8 mouse cellular contexts compared by ENCODE assay signal in the genomic region with DNA sequence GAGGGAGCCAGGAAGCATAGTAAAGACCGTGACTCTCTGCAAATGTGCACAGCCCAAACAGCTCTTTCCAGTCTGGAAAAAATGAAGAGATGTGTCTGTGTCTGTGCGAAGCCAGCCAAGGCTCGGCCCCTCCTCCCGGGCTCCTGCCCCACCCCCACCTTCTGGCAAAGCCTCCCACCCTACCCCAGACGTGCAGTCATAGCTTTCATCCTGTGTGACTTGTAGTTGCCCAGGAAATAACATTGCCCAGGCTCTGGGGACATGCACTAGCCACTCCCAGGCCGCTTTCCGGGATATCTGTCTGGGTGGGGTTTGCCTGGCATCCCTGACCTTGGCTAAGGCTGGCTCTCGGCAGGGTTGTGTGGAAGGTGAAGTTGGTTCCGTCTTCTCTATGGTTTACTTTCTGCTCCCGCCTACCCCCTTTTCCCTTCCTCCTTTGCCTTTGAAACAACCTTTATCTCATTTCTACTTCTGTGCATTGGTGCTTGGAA. TPM values are rescaled to one million over a fixed set of nuclear protein-coding genes. Genes with fewer than 3 reads are reported as not detected.
DNase-seq lines count a peak whose midpoint lies in the region; ATAC-seq and TF ChIP-seq lines count a peak whose summit lies in the region.

No protein-coding gene starts in this region.

- H3K4me3 ChIP-seq in heart, embryonic 16.5 days (ENCODE audit: low read length), result no peak overlapping the region
- H3K4me3 ChIP-seq in liver, embryonic 12.5 days, result no peak overlapping the region
- H3K4me3 ChIP-seq in midbrain, postnatal 0 days (ENCODE audit: low read depth, low read length), result no peak overlapping the region

- H3K4me1 ChIP-seq in heart, embryonic 16.5 days (ENCODE audit: control insufficient read depth, insufficient read depth, low read length), result peaks cover 11% of the 10 kb centered on the region
- H3K4me1 ChIP-seq in liver, embryonic 12.5 days, result peaks cover 11% of the 10 kb centered on the region
- H3K4me1 ChIP-seq in midbrain, postnatal 0 days (ENCODE audit: insufficient read depth, low read length), result peaks cover 3% of the 10 kb centered on the region; the same call in 1 of the 2 replicates

- H3K9me3 ChIP-seq in heart, embryonic 16.5 days (replicated peaks; ENCODE audit: control insufficient read depth, low read length), result no peaks in the 10 kb centered on the region
- no peaks in the 10 kb centered on the region for H3K9me3 ChIP-seq in liver, embryonic 12.5 days (replicated peaks)
- no peaks in the 10 kb centered on the region for H3K9me3 ChIP-seq in midbrain, postnatal 0 days (ENCODE audit: low read length)

- H3K36me3 ChIP-seq in heart, embryonic 16.5 days (ENCODE audit: control insufficient read depth, insufficient read depth), result no peaks in the 10 kb centered on the region
- H3K36me3 ChIP-seq in liver, embryonic 12.5 days, result no peaks in the 10 kb centered on the region
- no peaks in the 10 kb centered on the region for H3K36me3 ChIP-seq in midbrain, postnatal 0 days (ENCODE audit: insufficient read depth, low read length)

- no peaks in the 10 kb centered on the region for H3K27me3 ChIP-seq in heart, embryonic 16.5 days (ENCODE audit: control insufficient read depth, insufficient read depth, low read length)
- H3K27me3 ChIP-seq in liver, embryonic 12.5 days (replicated peaks), result no peaks in the 10 kb centered on the region
- no peaks in the 10 kb centered on the region for H3K27me3 ChIP-seq in midbrain, postnatal 0 days (ENCODE audit: insufficient read depth, low read length)

- H3K27ac ChIP-seq in heart, embryonic 16.5 days (ENCODE audit: low read length), result peak overlapping the region; percentile 63
- no peak overlapping the region for H3K27ac ChIP-seq in liver, embryonic 12.5 days
- H3K27ac ChIP-seq in midbrain, postnatal 0 days (ENCODE audit: low read depth, low read length), result no peak overlapping the region

- peak overlapping the region; percentile 48 for H3K4me2 ChIP-seq in heart, embryonic 16.5 days (ENCODE audit: low read depth, low read length)
- H3K4me2 ChIP-seq in liver, embryonic 12.5 days, result peak overlapping the region; percentile 19; the same call in 1 of the 2 replicates
- 0 out of 2 replicates have a peak overlapping the region, but pooled peaks have one; percentile 12 for H3K4me2 ChIP-seq in midbrain, postnatal 0 days (ENCODE audit: low read depth, low read length, poor library complexity, severe bottlenecking)

- ATAC-seq in heart, embryonic 16.5 days (replicated peaks; ENCODE audit: extremely low read depth, insufficient read depth, low FRiP score), result peak; percentile 70
- no peak for ATAC-seq in liver, embryonic 12.5 days
- ATAC-seq in midbrain, postnatal 0 days (ENCODE audit: low FRiP score), result peak; percentile 65; the same call in 1 of the 2 replicates

- 0 out of 2 replicates have a peak overlapping the region, but pooled peaks have one; percentile 12 for H3K9ac ChIP-seq in heart, embryonic 16.5 days (ENCODE audit: low read length)
- no peak overlapping the region for H3K9ac ChIP-seq in liver, embryonic 12.5 days
- H3K9ac ChIP-seq in midbrain, postnatal 0 days (replicated peaks; ENCODE audit: low read length, poor library complexity, severe bottlenecking), result no peak overlapping the region

- peak; percentile 63 for DNase-seq in Muller cell, postnatal 12 days (ENCODE audit: inconsistent ontology term)
- peak; percentile 17 for DNase-seq in embryo, embryonic 10 days (ENCODE audit: low spot score)
- peak; percentile 65 for DNase-seq in midbrain, postnatal 0 days (ENCODE audit: low spot score)
- no peak for DNase-seq in spleen, postnatal 14 days (ENCODE audit: low spot score in 2 of 2)
- DNase-seq in kidney, postnatal 36 days, result no peak
- no peak for DNase-seq in right cerebral cortex, adult 2 months (ENCODE audit: low spot score in 2 of 2)

- WGBS in heart, embryonic 16.5 days, result 7% methylated on average over 10 of the region's 10 CpGs
- 20% methylated on average over 10 of the region's 10 CpGs for WGBS in liver, embryonic 12.5 days (ENCODE audit: insufficient replicate concordance)
- WGBS in midbrain, postnatal 0 days, result 17% methylated on average over 10 of the region's 10 CpGs

- no peak for TF ChIP-seq CTCF in midbrain, postnatal 0 days (IDR thresholded peaks at IDR 0.05)

RNA-seq across cellular contexts. Expression of gene Chd9, which starts 26.6 kb away (rescaled TPM):
- polyA plus RNA-seq in heart, embryonic 16.5 days (2015; fragmentation: Nextera tagmentation; extraction: Ambion mirVana), result 56.4 and 60.6 TPM in 2 replicates
- polyA plus RNA-seq in liver, embryonic 12.5 days (2016; fragmentation: Nextera tagmentation; extraction: Ambion mirVana), result 15.2 and 15.7 TPM in 2 replicates
- 82.7 and 97.4 TPM in 2 replicates for total RNA-seq in midbrain, postnatal 0 days (2014; rRNA removed)
- polyA plus RNA-seq in midbrain, postnatal 0 days (2015; fragmentation: Nextera tagmentation; extraction: Ambion mirVana), result 74.0 and 78.5 TPM in 2 replicates

RNA-seq across cellular contexts. Expression of gene Gm19935, which starts 37.5 kb away (rescaled TPM):
- 0.15 and 0.24 TPM in 2 replicates for polyA plus RNA-seq in heart, embryonic 16.5 days (2015; fragmentation: Nextera tagmentation; extraction: Ambion mirVana)
- polyA plus RNA-seq in liver, embryonic 12.5 days (2016; fragmentation: Nextera tagmentation; extraction: Ambion mirVana), result not detected in 2 replicates
- total RNA-seq in midbrain, postnatal 0 days (2014; rRNA removed), result 1.4 and 1.8 TPM in 2 replicates
- 1.8 and 2.5 TPM in 2 replicates for polyA plus RNA-seq in midbrain, postnatal 0 days (2015; fragmentation: Nextera tagmentation; extraction: Ambion mirVana)

Comparison
In these comparisons a context has a peak if more than half of its experiments do, and no peak if none do; other contexts are left out.
1. DNase-seq: peak in Muller cell, postnatal 12 days (single experiment), embryo, embryonic 10 days (single experiment) and midbrain, postnatal 0 days (single experiment); none in spleen, postnatal 14 days (0 of 2), kidney, postnatal 36 days (0 of 2) and right cerebral cortex, adult 2 months (0 of 2).
2. Peak in every context shown above with its lines, with median percentiles within 50 percentile points of each other: H3K4me2 ChIP-seq.